21 mouse cellular contexts compared by ENCODE assay signal in genomic region chr2:91059376-91059775, GRCm38 (mm10). TPM values are rescaled to one million over a fixed set of nuclear protein-coding genes. Genes with fewer than 3 reads are reported as not detected.
"Had no signal": no experiment of that assay in that cellular context is flagged by ENCODE, and none has a peak within 500 bp of the region (broad histone marks: within the 10 kb centered on the region; RNA-seq: fewer than 3 reads in every experiment).

No protein-coding gene starts in this region.

- H3K27me3 ChIP-seq: intestine, embryonic 15.5 days; limb, embryonic 13.5 days; neural tube, embryonic 12.5 days; neural tube, embryonic 15.5 days had no signal

- H3K4me3 ChIP-seq: intestine, embryonic 15.5 days; limb, embryonic 13.5 days; neural tube, embryonic 12.5 days; neural tube, embryonic 15.5 days had no signal

- H3K9me3 ChIP-seq: intestine, embryonic 15.5 days; limb, embryonic 13.5 days; neural tube, embryonic 12.5 days; neural tube, embryonic 15.5 days had no signal

- H3K9ac ChIP-seq: intestine, embryonic 15.5 days; limb, embryonic 13.5 days; liver, embryonic 14.5 days; neural tube, embryonic 12.5 days; neural tube, embryonic 15.5 days had no signal

- ATAC-seq: hindbrain, embryonic 16.5 days; intestine, embryonic 15.5 days had no signal

- H3K4me2 ChIP-seq: intestine, embryonic 15.5 days; limb, embryonic 13.5 days; midbrain, embryonic 11.5 days; neural tube, embryonic 12.5 days; neural tube, embryonic 15.5 days had no signal

- H3K27ac ChIP-seq: intestine, embryonic 15.5 days; kidney, postnatal 0 days; limb, embryonic 13.5 days; liver, embryonic 14.5 days; neural tube, embryonic 12.5 days; neural tube, embryonic 15.5 days; stomach, postnatal 0 days had no signal

- DNase-seq: kidney, adult 2 months; kidney, postnatal 25 days; left cerebral cortex, postnatal 4 days; lung, adult 2 months; lung, postnatal 14 days; lung, postnatal 4 days; midbrain, embryonic 14.5 days; right cerebral cortex, postnatal 14 days; right cerebral cortex, postnatal 4 days; thymus, postnatal 25 days had no signal

RNA-seq across cellular contexts. Expression of gene Mybpc3, which starts 58.6 kb away (rescaled TPM):
- polyA plus RNA-seq: kidney, embryonic 14.5 days; limb, embryonic 13.5 days; midbrain, embryonic 11.5 days; midbrain, embryonic 14.5 days; midbrain, postnatal 0 days; neural tube, embryonic 15.5 days had no signal
